In genomic region chr16:33373326-33373725, GRCm38 (mm10) we compare ENCODE assay signal across 23 mouse cellular contexts.
"Had no signal": no experiment of that assay in that cellular context is flagged by ENCODE, and none has a peak within 500 bp of the region (broad histone marks: within the 10 kb centered on the region; RNA-seq: fewer than 3 reads in every experiment).

No protein-coding gene starts in this region.

- H3K27me3 ChIP-seq: embryonic facial prominence, embryonic 12.5 days; embryonic facial prominence, embryonic 13.5 days; embryonic facial prominence, embryonic 15.5 days; forebrain, embryonic 12.5 days; forebrain, embryonic 13.5 days; forebrain, embryonic 15.5 days had no signal

- H3K27ac ChIP-seq: embryonic facial prominence, embryonic 10.5 days; embryonic facial prominence, embryonic 12.5 days; embryonic facial prominence, embryonic 13.5 days; embryonic facial prominence, embryonic 15.5 days; forebrain, embryonic 10.5 days; forebrain, embryonic 12.5 days; forebrain, embryonic 13.5 days; forebrain, embryonic 15.5 days; gastrocnemius, adult 2 months; heart, adult 2 months had no signal

- H3K4me3 ChIP-seq: embryonic facial prominence, embryonic 10.5 days; embryonic facial prominence, embryonic 12.5 days; embryonic facial prominence, embryonic 13.5 days; embryonic facial prominence, embryonic 15.5 days; erythroblast, embryonic 14.5 days; forebrain, embryonic 10.5 days; forebrain, embryonic 12.5 days; forebrain, embryonic 13.5 days; forebrain, embryonic 15.5 days; gastrocnemius, adult 2 months; heart, adult 2 months had no signal

- H3K4me1 ChIP-seq: embryonic facial prominence, embryonic 12.5 days; embryonic facial prominence, embryonic 13.5 days; embryonic facial prominence, embryonic 15.5 days; forebrain, embryonic 12.5 days; forebrain, embryonic 13.5 days; forebrain, embryonic 15.5 days had no signal

- H3K36me3 ChIP-seq: embryonic facial prominence, embryonic 10.5 days; embryonic facial prominence, embryonic 12.5 days; embryonic facial prominence, embryonic 13.5 days; embryonic facial prominence, embryonic 15.5 days; forebrain, embryonic 10.5 days; forebrain, embryonic 12.5 days; forebrain, embryonic 15.5 days had no signal

- DNase-seq: cerebellum, adult 8-10 months; cerebellum, adult 9-10 months; cerebellum, adult 9-11 months; cerebellum, postnatal 14 days; cerebellum, postnatal 25 days; cerebellum, postnatal 36 days; embryo, embryonic 11 days; forebrain, postnatal 0 days; gastrocnemius, adult 2 months; gastrocnemius, postnatal 10 days; gastrocnemius, postnatal 14 days; gastrocnemius, postnatal 25 days; gastrocnemius, postnatal 36 days; heart, adult 2 months had no signal

- H3K9me3 ChIP-seq: embryonic facial prominence, embryonic 10.5 days; embryonic facial prominence, embryonic 12.5 days; embryonic facial prominence, embryonic 13.5 days; embryonic facial prominence, embryonic 15.5 days; forebrain, embryonic 10.5 days; forebrain, embryonic 12.5 days; forebrain, embryonic 13.5 days; forebrain, embryonic 15.5 days had no signal
